Comparison of ENCODE assay signal across 7 mouse cellular contexts in genomic region chr14:12821831-12822490, GRCm38 (mm10). TPM values are rescaled to one million over a fixed set of nuclear protein-coding genes. Genes with fewer than 3 reads are reported as not detected.
DNase-seq lines count a peak whose midpoint lies in the region; ATAC-seq lines count a peak whose summit lies in the region.

No protein-coding gene starts in this region.

- peak; percentile 91 for DNase-seq in Muller cell, postnatal 12 days (ENCODE audit: inconsistent ontology term)
- peak; percentile 33 for DNase-seq in adrenal gland, adult 8-10 months
- DNase-seq in embryo, embryonic 9.5 days (ENCODE audit: extremely low spot score) = peak; percentile 76
- DNase-seq in left cerebral cortex, adult 9 months (ENCODE audit: low spot score in 2 of 2) = peak; percentile 38 to 67
- DNase-seq in neural tube, embryonic 10.5 days (ENCODE audit: extremely low spot score, low spot score) = peak; percentile 74

- no peaks in the 10 kb centered on the region for H3K9me3 ChIP-seq in heart, embryonic 16.5 days (replicated peaks; ENCODE audit: control insufficient read depth, low read length)

- peak overlapping the region; percentile 64 for H3K27ac ChIP-seq in heart, embryonic 16.5 days (ENCODE audit: low read length)

- 1% methylated on average over 57 of the region's 58 CpGs for WGBS in heart, embryonic 16.5 days

- H3K36me3 ChIP-seq in heart, embryonic 16.5 days (ENCODE audit: control insufficient read depth, insufficient read depth) = no peaks in the 10 kb centered on the region

- peaks cover 25% of the 10 kb centered on the region for H3K27me3 ChIP-seq in heart, embryonic 16.5 days (ENCODE audit: control insufficient read depth, insufficient read depth, low read length)

- peak overlapping the region; percentile 32 for H3K9ac ChIP-seq in heart, embryonic 16.5 days (ENCODE audit: low read length)

- H3K4me2 ChIP-seq in heart, embryonic 16.5 days (ENCODE audit: low read depth, low read length) = peak overlapping the region; percentile 87

- H3K4me1 ChIP-seq in heart, embryonic 16.5 days (ENCODE audit: control insufficient read depth, insufficient read depth, low read length) = peaks cover 14% of the 10 kb centered on the region

- H3K4me3 ChIP-seq in heart, embryonic 16.5 days (ENCODE audit: low read length) = peak overlapping the region; percentile 61

- ATAC-seq in heart, embryonic 16.5 days (replicated peaks; ENCODE audit: extremely low read depth, insufficient read depth, low FRiP score) = peak; percentile 82
- no peak for ATAC-seq in erythroblast, adult 5-6 weeks (replicated peaks; ENCODE audit: low FRiP score, poor library complexity, severe bottlenecking)

RNA-seq across cellular contexts. Expression of gene Cadps, which starts 0.9 kb away (rescaled TPM):
- total RNA-seq in adrenal gland, adult 8-10 months (2022) = 10 to 100 TPM; 12.6 to 20.3 (median 16.3) TPM
- 0.41 and 0.56 TPM in 2 replicates for polyA plus RNA-seq in heart, embryonic 16.5 days (2015; fragmentation: Nextera tagmentation; extraction: Ambion mirVana)
- total RNA-seq in erythroblast, adult 5-6 weeks (2015; ENCODE audit: low replicate concordance) = not detected in 2 replicates
- not detected in 2 replicates for total RNA-seq in erythroblast, adult 5-6 weeks (2017; ENCODE audit: low replicate concordance)

Comparison
In these comparisons a context has a peak if more than half of its experiments do, and no peak if none do; other contexts are left out.
1. DNase-seq: peak in every context shown above with its lines; median percentile 91 in Muller cell, postnatal 12 days; 76 in embryo, embryonic 9.5 days; 74 in neural tube, embryonic 10.5 days; 52 in left cerebral cortex, adult 9 months; 33 in adrenal gland, adult 8-10 months.
2. RNA of gene Cadps, which starts 0.9 kb away (total RNA-seq): 12.6 to 20.3 TPM in adrenal gland, adult 8-10 months; not detected in erythroblast, adult 5-6 weeks; every median in the first group is over 10 times any median in the second.